Mouse (Mus musculus): Measurements from ENCODE around the gene Gnb2. TPM values are rescaled to one million over a fixed set of nuclear protein-coding genes. Genes with fewer than 3 reads are reported as not detected.

Gene Gnb2
- polyA plus RNA-seq, 1 experiment from 2014 or later, result 437 TPM

DNA sequence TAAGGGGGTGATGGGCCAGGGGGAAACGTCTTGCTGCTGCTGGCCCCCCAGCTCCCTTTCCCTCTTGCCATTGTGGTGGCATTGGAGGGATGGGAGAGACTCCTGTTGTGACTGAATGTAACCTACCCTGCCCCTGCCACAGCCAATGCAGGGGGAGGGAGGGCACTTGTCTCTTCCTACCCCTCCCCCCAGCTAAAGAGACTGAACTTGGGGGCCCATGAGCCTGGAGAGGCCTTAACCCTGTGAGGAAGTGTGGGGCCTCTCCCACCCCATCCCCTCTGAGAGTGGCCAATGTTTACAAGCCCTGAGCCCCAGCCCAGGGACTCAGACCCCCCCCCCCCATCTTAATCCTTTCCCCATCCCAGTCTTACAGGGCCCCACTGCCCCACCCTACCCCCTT lies 5.9 kb downstream of the Gnb2 start:
- Histone ChIP-seq H3K27me3 (no peaks in the 10 kb centered on the region), H3K36me3 (peaks cover 75% of the 10 kb centered on the region), H3K9ac (no peak overlapping the region), H3K4me2 (no peak overlapping the region), H3K27ac (no peak overlapping the region), H3K9me3 (no peaks in the 10 kb centered on the region), H3K4me3 (no peak overlapping the region), H3K4me1 (peaks cover 21% of the 10 kb centered on the region; the same call in 1 of the 2 replicates)
- WGBS, result 68% methylated on average over 1 of the region's 1 CpGs
- ATAC-seq (ENCODE audit: borderline replicate concordance, extremely low read depth, low FRiP score, low TSS enrichment), result no peak

- peaks cover 21% of the 10 kb centered on the region; the same call in 1 of the 2 replicates for H3K4me1 ChIP-seq
- no peak overlapping the region for H3K27ac ChIP-seq
- H3K9me3 ChIP-seq, result no peaks in the 10 kb centered on the region
- H3K36me3 ChIP-seq, result peaks cover 85% of the 10 kb centered on the region
- no peak overlapping the region for H3K4me3 ChIP-seq
- no peak for ATAC-seq (ENCODE audit: borderline replicate concordance, extremely low read depth, low FRiP score, low TSS enrichment)
- WGBS, result 46% methylated on average over 16 of the region's 16 CpGs
- H3K9ac ChIP-seq, result no peak overlapping the region
- no peak overlapping the region for H3K4me2 ChIP-seq
- no peaks in the 10 kb centered on the region for H3K27me3 ChIP-seq
Measured at GRCm38 (mm10) chr5:137526192-137526936, 6.9 kb downstream of the Gnb2 start.

- ATAC-seq (ENCODE audit: borderline replicate concordance, extremely low read depth, low FRiP score, low TSS enrichment), result no peak
- no peaks in the 10 kb centered on the region for H3K27me3 ChIP-seq
- H3K9ac ChIP-seq, result no peak overlapping the region
- 72% methylated on average over 16 of the region's 16 CpGs for WGBS
- no peak overlapping the region for H3K4me2 ChIP-seq
- H3K9me3 ChIP-seq, result no peaks in the 10 kb centered on the region
- H3K36me3 ChIP-seq, result peaks cover 94% of the 10 kb centered on the region
- H3K4me1 ChIP-seq, result peaks cover 20% of the 10 kb centered on the region; the same call in 1 of the 2 replicates
- H3K27ac ChIP-seq, result no peak overlapping the region
- H3K4me3 ChIP-seq, result no peak overlapping the region
Measured at GRCm38 (mm10) chr5:137525511-137525910, 7.8 kb downstream of the Gnb2 start.

DNA sequence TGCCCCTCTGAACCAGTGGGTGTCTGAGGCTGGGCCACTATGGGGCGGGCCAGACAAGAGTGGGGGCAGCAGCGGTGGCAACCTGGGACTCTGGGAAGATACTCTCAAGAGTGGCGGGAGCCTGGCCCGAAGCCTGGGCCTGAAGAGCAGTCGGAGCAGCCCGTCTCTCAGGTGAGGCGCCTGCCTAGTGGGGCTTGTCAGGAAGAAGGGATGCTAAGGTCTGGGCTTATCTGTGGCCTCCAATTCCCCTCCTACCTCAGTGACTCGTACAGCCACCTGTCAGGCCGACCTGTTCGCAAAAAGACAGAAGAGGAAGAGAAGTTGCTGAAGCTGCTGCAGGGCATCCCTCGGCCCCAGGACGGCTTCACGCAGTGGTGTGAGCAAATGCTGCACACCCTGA lies 8.6 kb downstream of the Gnb2 start:
- Histone ChIP-seq H3K27me3 (no peaks in the 10 kb centered on the region), H3K27ac (no peak overlapping the region), H3K4me3 (no peak overlapping the region), H3K4me1 (peaks cover 13% of the 10 kb centered on the region; the same call in 1 of the 2 replicates), H3K9ac (no peak overlapping the region), H3K9me3 (no peaks in the 10 kb centered on the region), H3K4me2 (no peak overlapping the region), H3K36me3 (peaks cover 96% of the 10 kb centered on the region)
- WGBS, result 82% methylated on average over 13 of the region's 13 CpGs
- ATAC-seq (ENCODE audit: borderline replicate concordance, extremely low read depth, low FRiP score, low TSS enrichment), result no peak

GRCm38 (mm10) chr5:137524251-137524515 lies 9.1 kb downstream of the Gnb2 start:
- no peak for ATAC-seq (ENCODE audit: borderline replicate concordance, extremely low read depth, low FRiP score, low TSS enrichment)
- Histone ChIP-seq H3K9ac (no peak overlapping the region), H3K27me3 (no peaks in the 10 kb centered on the region), H3K27ac (no peak overlapping the region), H3K36me3 (peaks cover 96% of the 10 kb centered on the region), H3K4me2 (no peak overlapping the region), H3K4me3 (no peak overlapping the region), H3K4me1 (peaks cover 10% of the 10 kb centered on the region; the same call in 1 of the 2 replicates), H3K9me3 (no peaks in the 10 kb centered on the region)
- 85% methylated on average over 8 of the region's 8 CpGs for WGBS

DNA sequence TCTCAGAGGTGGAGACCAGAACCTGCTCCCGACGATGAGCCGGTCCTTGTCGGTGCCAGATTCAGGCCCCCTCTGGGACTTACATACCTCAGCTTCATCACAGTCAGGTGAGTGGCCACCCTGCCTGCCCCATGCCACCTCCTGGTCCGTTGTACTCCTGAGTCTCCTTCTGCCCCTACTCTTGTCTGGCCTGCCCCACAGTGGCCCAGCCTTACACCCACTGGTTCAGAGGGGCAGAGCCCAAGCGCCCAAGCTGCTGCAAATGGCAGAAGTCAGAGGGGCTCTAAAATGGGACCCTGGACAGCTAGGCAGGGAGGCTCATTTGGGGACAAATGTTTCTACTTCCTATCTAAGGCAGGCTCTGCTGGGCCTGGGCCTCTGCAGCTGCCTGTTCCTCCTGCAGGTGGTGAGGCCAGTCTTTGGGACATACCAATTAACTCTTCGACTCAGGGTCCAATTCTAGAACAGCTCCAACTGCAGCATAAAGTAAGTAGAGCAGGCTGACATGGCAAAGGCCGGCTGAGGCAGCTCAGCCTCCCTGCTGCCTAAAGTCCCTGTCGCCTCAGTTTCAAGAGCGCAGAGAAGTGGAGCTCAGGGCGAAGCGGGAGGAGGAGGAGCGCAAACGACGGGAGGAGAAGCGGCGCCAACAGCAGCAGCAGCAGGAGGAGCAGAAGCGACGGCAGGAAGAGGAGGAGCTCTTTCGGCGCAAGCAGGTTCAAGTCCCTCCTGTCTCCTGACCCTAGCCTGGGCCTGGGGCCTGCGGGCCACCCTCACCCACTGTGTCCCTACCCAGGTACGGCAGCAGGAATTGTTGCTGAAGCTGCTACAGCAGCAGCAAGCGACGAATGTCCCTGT lies 9.7 kb downstream of the Gnb2 start:
- Histone ChIP-seq H3K9me3 (no peaks in the 10 kb centered on the region), H3K27me3 (no peaks in the 10 kb centered on the region), H3K4me3 (no peak overlapping the region), H3K4me2 (no peak overlapping the region), H3K4me1 (peaks cover 10% of the 10 kb centered on the region; the same call in 1 of the 2 replicates), H3K36me3 (peaks cover 96% of the 10 kb centered on the region), H3K27ac (no peak overlapping the region), H3K9ac (no peak overlapping the region)
- no peak for ATAC-seq (ENCODE audit: borderline replicate concordance, extremely low read depth, low FRiP score, low TSS enrichment)
- 77% methylated on average over 25 of the region's 25 CpGs for WGBS

DNA sequence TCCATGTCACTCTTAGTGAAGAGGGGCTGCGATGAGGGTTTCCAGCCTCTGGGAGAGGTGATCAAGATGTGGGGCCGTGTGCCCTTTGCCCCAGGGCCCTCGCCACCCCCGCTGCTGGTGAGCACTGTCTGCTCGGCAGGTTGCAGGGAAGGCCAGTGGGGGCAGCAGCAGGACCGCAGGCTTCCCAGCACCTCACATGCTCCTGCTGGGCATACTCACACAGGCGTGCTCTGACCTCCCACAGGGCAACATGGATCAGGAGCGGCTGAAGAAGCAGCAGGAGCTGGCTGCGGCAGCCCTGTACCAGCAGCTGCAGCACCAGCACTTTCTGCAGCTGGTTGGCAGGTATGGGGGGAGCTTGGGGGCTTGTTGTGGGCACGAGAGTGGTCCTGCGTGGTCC lies 10.6 kb downstream of the Gnb2 start:
- peaks cover 88% of the 10 kb centered on the region for H3K36me3 ChIP-seq

GRCm38 (mm10) chr5:137521861-137522260 lies 11.4 kb downstream of the Gnb2 start:
- no peaks in the 10 kb centered on the region for H3K27me3 ChIP-seq
- H3K27ac ChIP-seq, result no peak overlapping the region
- no peak overlapping the region for H3K9ac ChIP-seq
- H3K4me1 ChIP-seq, result peaks cover 10% of the 10 kb centered on the region; the same call in 1 of the 2 replicates
- no peak overlapping the region for H3K4me3 ChIP-seq
- peaks cover 81% of the 10 kb centered on the region for H3K36me3 ChIP-seq
- no peaks in the 10 kb centered on the region for H3K9me3 ChIP-seq
- no peak for ATAC-seq (ENCODE audit: borderline replicate concordance, extremely low read depth, low FRiP score, low TSS enrichment)
- H3K4me2 ChIP-seq, result no peak overlapping the region
- 67% methylated on average over 9 of the region's 9 CpGs for WGBS

More for the DNA sequence above, 10.6 kb downstream of the Gnb2 start:
- ATAC-seq (ENCODE audit: borderline replicate concordance, extremely low read depth, low FRiP score, low TSS enrichment), result no peak
- H3K4me3 ChIP-seq, result no peak overlapping the region
- H3K27ac ChIP-seq, result no peak overlapping the region
- H3K4me1 ChIP-seq, result peaks cover 10% of the 10 kb centered on the region; the same call in 1 of the 2 replicates
- H3K9me3 ChIP-seq, result no peaks in the 10 kb centered on the region
- no peak overlapping the region for H3K4me2 ChIP-seq
- 68% methylated on average over 11 of the region's 11 CpGs for whole genome bisulfite sequencing
- H3K27me3 ChIP-seq, result no peaks in the 10 kb centered on the region
- no peak overlapping the region for H3K9ac ChIP-seq

DNA sequence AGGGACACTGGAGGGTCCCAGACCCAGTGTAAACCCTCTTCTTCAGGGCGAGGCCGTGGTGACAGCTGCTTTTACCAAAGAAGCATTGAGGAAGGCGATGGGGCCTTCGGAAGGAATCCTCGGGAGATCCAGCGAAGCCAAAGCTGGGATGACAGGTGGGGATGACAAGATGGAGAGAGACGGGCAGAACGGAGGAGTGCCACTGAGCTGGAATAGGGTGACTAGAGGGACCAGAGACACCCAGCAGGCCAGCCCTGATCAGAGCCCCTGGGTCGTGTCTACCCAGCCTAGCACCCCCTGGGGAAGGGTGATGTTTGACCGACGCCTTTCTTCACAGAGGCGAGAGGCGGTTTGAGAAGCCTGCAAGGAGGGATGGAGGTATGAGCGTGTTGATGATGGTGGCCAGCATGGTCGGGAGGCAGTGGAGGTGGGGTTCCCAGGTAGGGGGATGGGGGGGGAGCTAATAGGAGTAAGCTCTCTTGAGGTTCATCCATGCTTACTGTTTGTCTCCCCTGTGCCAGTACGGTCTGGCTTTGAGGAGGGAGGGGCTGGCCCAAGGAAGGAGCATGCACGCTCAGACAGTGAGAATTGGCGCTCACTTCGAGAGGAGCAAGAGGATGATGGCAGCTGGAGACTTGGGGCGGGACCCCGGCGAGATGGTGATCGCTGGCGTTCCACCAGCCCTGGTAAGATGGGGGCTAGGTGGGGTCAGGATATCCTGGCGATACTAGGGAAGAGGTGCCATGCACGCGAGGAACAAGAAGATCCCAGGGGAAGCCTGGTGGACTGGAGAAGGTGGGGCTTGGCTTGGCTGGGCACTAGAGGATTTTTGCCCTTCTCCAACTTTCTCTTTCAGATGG lies 13.4 kb downstream of the Gnb2 start:
- no peak overlapping the region for H3K9ac ChIP-seq
- H3K4me3 ChIP-seq, result no peak overlapping the region
- WGBS, result 86% methylated on average over 27 of the region's 27 CpGs
- H3K4me2 ChIP-seq, result no peak overlapping the region
- H3K27ac ChIP-seq, result no peak overlapping the region
- peaks cover 2% of the 10 kb centered on the region; the same call in 1 of the 2 replicates for H3K4me1 ChIP-seq
- H3K9me3 ChIP-seq, result no peaks in the 10 kb centered on the region
- H3K27me3 ChIP-seq, result no peaks in the 10 kb centered on the region
- ATAC-seq (ENCODE audit: borderline replicate concordance, extremely low read depth, low FRiP score, low TSS enrichment), result no peak
- H3K36me3 ChIP-seq, result peaks cover 64% of the 10 kb centered on the region

GRCm38 (mm10) chr5:137518436-137518835 lies 14.9 kb downstream of the Gnb2 start, which contains the start of gene Gigyf1:
Gene Gigyf1 (plus strand): TSS chr5:137518548.
- H3K27me3 ChIP-seq, result no peaks in the 10 kb centered on the region
- no peaks in the 10 kb centered on the region for H3K9me3 ChIP-seq
- ATAC-seq (ENCODE audit: borderline replicate concordance, extremely low read depth, low FRiP score, low TSS enrichment), result no peak
- 73% methylated on average over 5 of the region's 5 CpGs for WGBS
- H3K27ac ChIP-seq, result no peak within 1 kb of the TSS
- H3K4me2 ChIP-seq, result no peak within 1 kb of the TSS
- H3K4me3 ChIP-seq, result no peak within 1 kb of the TSS
- H3K9ac ChIP-seq, result no peak within 1 kb of the TSS
- peaks cover 13% of the 10 kb centered on the region for H3K4me1 ChIP-seq
- H3K36me3 ChIP-seq, result peaks cover 50% of the 10 kb centered on the region

DNA sequence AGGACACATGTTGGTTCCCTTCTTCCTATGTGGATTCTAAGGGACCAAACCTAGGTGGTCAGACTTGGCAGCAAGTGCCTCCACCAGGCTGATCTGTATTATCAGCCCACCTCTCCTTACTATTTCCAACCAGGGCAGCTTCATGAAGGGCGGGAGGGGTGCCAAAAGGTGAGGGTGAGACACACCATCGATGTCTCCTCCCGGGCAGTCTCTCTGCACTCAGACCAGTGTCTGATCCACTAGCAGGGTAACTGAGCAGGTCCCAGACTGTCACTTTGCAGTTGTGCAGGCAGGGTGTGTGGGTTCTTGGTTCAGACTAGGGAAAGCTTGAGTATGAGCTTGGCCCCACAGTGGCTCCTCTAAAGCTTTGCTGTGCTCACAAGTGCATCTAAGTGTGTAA lies 18.5 kb downstream of the Gnb2 start:
- Histone ChIP-seq H3K9me3 (no peaks in the 10 kb centered on the region), H3K27me3 (no peaks in the 10 kb centered on the region), H3K4me3 (no peak overlapping the region), H3K36me3 (peaks cover 13% of the 10 kb centered on the region), H3K4me1 (peaks cover 38% of the 10 kb centered on the region), H3K27ac (no peak overlapping the region), H3K9ac (no peak overlapping the region), H3K4me2 (no peak overlapping the region)
- ATAC-seq (ENCODE audit: borderline replicate concordance, extremely low read depth, low FRiP score, low TSS enrichment), result no peak
- WGBS, result 88% methylated on average over 3 of the region's 3 CpGs

Data from lung, embryonic 15.5 days (tissue).